9 mouse cellular contexts compared by ENCODE assay signal in genomic region chr1:22805025-22805725, GRCm38 (mm10). TPM values are rescaled to one million over a fixed set of nuclear protein-coding genes. Genes with fewer than 3 reads are reported as not detected.
DNase-seq lines count a peak whose midpoint lies in the region; ATAC-seq and TF ChIP-seq lines count a peak whose summit lies in the region.
"Had no signal": no experiment of that assay in that cellular context is flagged by ENCODE, and none has a peak within 500 bp of the region (broad histone marks: within the 10 kb centered on the region; RNA-seq: fewer than 3 reads in every experiment).

No protein-coding gene starts in this region.

- intact Hi-C loops in gastrocnemius, postnatal 14 days (cut with DNase I; ENCODE audit: low total_unique reads), result loop anchor here (2.0 kb wide), 1 partner anchor 74 kb away; no protein-coding TSS in a partner anchor

- ATAC-seq in hindbrain, embryonic 11.5 days (ENCODE audit: low FRiP score), result peak; percentile 65
- ATAC-seq in liver, embryonic 11.5 days (replicated peaks; ENCODE audit: low FRiP score), result peak; percentile 34; the same call in 1 of the 2 replicates

- H3K4me2 ChIP-seq in hindbrain, embryonic 11.5 days (replicated peaks; ENCODE audit: low read depth, low read length), result peak overlapping the region; percentile 91
- H3K4me2 ChIP-seq in liver, embryonic 11.5 days, result peak overlapping the region; percentile 70

- H3K27me3 ChIP-seq in heart, embryonic 10.5 days (ENCODE audit: insufficient read depth, poor library complexity, severe bottlenecking), result peaks cover 30% of the 10 kb centered on the region; the same call in 1 of the 2 replicates
- H3K27me3 ChIP-seq in E14TG2a.4 (ENCODE audit: insufficient read depth, low read length), result peaks cover 48% of the 10 kb centered on the region
- H3K27me3 ChIP-seq in hindbrain, embryonic 11.5 days (ENCODE audit: control insufficient read depth, insufficient read depth, low read length), result no peaks in the 10 kb centered on the region; the same call in 1 of the 2 replicates
- peaks cover 24% of the 10 kb centered on the region for H3K27me3 ChIP-seq in liver, embryonic 11.5 days (replicated peaks; ENCODE audit: control insufficient read depth, insufficient read depth, low read length)
- H3K27me3 ChIP-seq: CH12.LX had no signal

- DNase-seq in heart, embryonic 10.5 days (ENCODE audit: low spot score), result peak; percentile 74
- no peak for DNase-seq in heart, adult 8-10 months (ENCODE audit: low spot score)
- peak; percentile 56 to 59 for DNase-seq in cerebellum, postnatal 36 days
- no peak for DNase-seq in hindbrain, embryonic 11.5 days (ENCODE audit: low spot score)
- no peak for DNase-seq in liver, embryonic 11.5 days (ENCODE audit: low spot score)
- peak; percentile 52 for DNase-seq in right cerebral cortex, postnatal 25 days
- DNase-seq in gastrocnemius, postnatal 14 days, result no peak

- peaks cover 11% of the 10 kb centered on the region; the same call in 1 of the 2 replicates for H3K4me1 ChIP-seq in heart, embryonic 10.5 days
- H3K4me1 ChIP-seq in E14TG2a.4 (replicated peaks; ENCODE audit: low read depth, low read length), result peaks cover 8% of the 10 kb centered on the region
- 0 out of 2 replicates have a peak, but pooled peaks cover 2% of the 10 kb centered on the region for H3K4me1 ChIP-seq in hindbrain, embryonic 11.5 days (replicated peaks; ENCODE audit: control insufficient read depth, insufficient read depth, low read length)
- no peaks in the 10 kb centered on the region; the same call in 1 of the 2 replicates for H3K4me1 ChIP-seq in liver, embryonic 11.5 days (replicated peaks; ENCODE audit: control insufficient read depth, insufficient read depth, low read length)

- peak overlapping the region; percentile 76 for H3K4me3 ChIP-seq in heart, embryonic 10.5 days
- H3K4me3 ChIP-seq in E14TG2a.4 (replicated peaks; ENCODE audit: low read length), result peak overlapping the region; percentile 79
- H3K4me3 ChIP-seq in hindbrain, embryonic 11.5 days (ENCODE audit: low read depth, low read length), result peak overlapping the region; percentile 70
- peak overlapping the region; percentile 56 for H3K4me3 ChIP-seq in liver, embryonic 11.5 days (ENCODE audit: low read depth, low read length)

- H3K27ac ChIP-seq in heart, embryonic 10.5 days, result peak overlapping the region; percentile 87
- peak overlapping the region; percentile 76; the same call in 1 of the 2 replicates for H3K27ac ChIP-seq in hindbrain, embryonic 11.5 days (ENCODE audit: low read depth, low read length)
- H3K27ac ChIP-seq in liver, embryonic 11.5 days (ENCODE audit: low read depth, low read length), result no peak overlapping the region

- 6% methylated on average over 15 of the region's 15 CpGs for WGBS in heart, embryonic 10.5 days
- 10% methylated on average over 15 of the region's 15 CpGs for WGBS in hindbrain, embryonic 11.5 days
- WGBS in liver, embryonic 11.5 days, result 8% methylated on average over 15 of the region's 15 CpGs

- H3K9ac ChIP-seq in hindbrain, embryonic 11.5 days (ENCODE audit: low read depth, low read length), result peak overlapping the region; percentile 78
- H3K9ac ChIP-seq in liver, embryonic 11.5 days (ENCODE audit: low read depth, low read length), result no peak overlapping the region

- no peak for TF ChIP-seq CTCF in E14TG2a.4 (conservative IDR thresholded peaks at IDR 0.05; ENCODE audit: low read length)

- no peaks in the 10 kb centered on the region for H3K36me3 ChIP-seq in heart, embryonic 10.5 days
- H3K36me3 ChIP-seq in E14TG2a.4 (ENCODE audit: insufficient read depth, low read length), result no peaks in the 10 kb centered on the region
- H3K36me3 ChIP-seq in hindbrain, embryonic 11.5 days (ENCODE audit: control insufficient read depth, insufficient read depth, low read length), result no peaks in the 10 kb centered on the region
- H3K36me3 ChIP-seq in liver, embryonic 11.5 days (ENCODE audit: control insufficient read depth, insufficient read depth, low read length), result no peaks in the 10 kb centered on the region

- H3K9me3 ChIP-seq in heart, embryonic 10.5 days, result no peaks in the 10 kb centered on the region
- H3K9me3 ChIP-seq in E14TG2a.4 (ENCODE audit: low read length), result no peaks in the 10 kb centered on the region
- H3K9me3 ChIP-seq in hindbrain, embryonic 11.5 days (ENCODE audit: control insufficient read depth, low read length), result no peaks in the 10 kb centered on the region
- no peaks in the 10 kb centered on the region for H3K9me3 ChIP-seq in liver, embryonic 11.5 days (ENCODE audit: control insufficient read depth, low read length)

RNA-seq across cellular contexts. Expression of gene Rims1, which starts 0.6 kb away (rescaled TPM):
- 0.92 and 1.2 TPM in 2 replicates for polyA plus RNA-seq in heart, embryonic 10.5 days (2016; fragmentation: Nextera tagmentation; extraction: Ambion mirVana)
- under 1 TPM in 3 of 4 experiments, not detected in 1; 0.22 to 0.30 (median 0.22) TPM for total RNA-seq in heart, adult 8-10 months (2022)
- 3.2 and 4.6 TPM in 2 replicates for polyA plus RNA-seq in hindbrain, embryonic 11.5 days (2014; fragmentation: Nextera tagmentation; extraction: Ambion mirVana)
- 0.47 and 1.1 TPM in 2 replicates for polyA plus RNA-seq in liver, embryonic 11.5 days (2014; fragmentation: Nextera tagmentation; extraction: Ambion mirVana)
- total RNA-seq in gastrocnemius, postnatal 14 days (2021), result under 1 TPM; 0.20 to 0.41 TPM
- total RNA-seq: CH12.LX had no signal

Comparison
In these comparisons a context has a peak if more than half of its experiments do, and no peak if none do; other contexts are left out.
1. DNase-seq: peak in heart, embryonic 10.5 days (single experiment), cerebellum, postnatal 36 days (2 of 2) and right cerebral cortex, postnatal 25 days (single experiment); none in heart, adult 8-10 months (single experiment), hindbrain, embryonic 11.5 days (single experiment), liver, embryonic 11.5 days (single experiment) and gastrocnemius, postnatal 14 days (single experiment).
2. Peak in every context shown above with its lines, with median percentiles within 50 percentile points of each other: H3K4me3 ChIP-seq.